Mouse (Mus musculus) forebrain, embryonic 15.5 days (tissue): ENCODE results near the gene Rusc1. TPM values are rescaled to one million over a fixed set of nuclear protein-coding genes. Genes with fewer than 3 reads are reported as not detected.

Experiments used
- ATAC-seq: fragments of 200-750 bp; cut with Nextera tagmentation; replicated peaks from 2 replicates; pipeline ENCODE4 v1.8.0; 2017; ENCODE audit warnings: mild to moderate bottlenecking, moderate TSS enrichment, moderate library complexity
- H3K27ac ChIP-seq: fragments of 300-500 bp; sonication (generic); replicated peaks from 2 replicates; pipeline ENCODE4 v1.5.1; 2015; ENCODE audit warnings: mild to moderate bottlenecking, inconsistent platforms
- H3K27me3 ChIP-seq: fragments of 300-500 bp; sonication (generic); 2 replicates; pipeline ENCODE4 v1.6.1; 2015; ENCODE audit warnings: inconsistent platforms
- H3K36me3 ChIP-seq: fragments of 300-500 bp; sonication (generic); 2 replicates; pipeline ENCODE4 v1.6.1; 2015; ENCODE audit warnings: mild to moderate bottlenecking, inconsistent platforms
- H3K4me1 ChIP-seq: fragments of 300-500 bp; sonication (generic); 2 replicates; pipeline ENCODE4 v1.6.1; 2015; ENCODE audit warnings: inconsistent platforms
- H3K4me2 ChIP-seq: fragments of 300-500 bp; sonication (generic); replicated peaks from 2 replicates; pipeline ENCODE4 v1.6.1; 2015; ENCODE audit warnings: mild to moderate bottlenecking, inconsistent platforms
- H3K4me3 ChIP-seq: fragments of 300-500 bp; sonication (generic); 2 replicates; pipeline ENCODE4 v1.5.1; 2015; ENCODE audit warnings: mild to moderate bottlenecking, inconsistent platforms
- H3K9ac ChIP-seq: fragments of 300-500 bp; sonication (generic); replicated peaks from 2 replicates; pipeline ENCODE4 v1.6.1; 2015; ENCODE audit warnings: mild to moderate bottlenecking, inconsistent platforms
- H3K9me3 ChIP-seq: fragments of 300-500 bp; sonication (generic); 2 replicates; pipeline ENCODE4 v1.6.1; 2016; ENCODE audit warnings: inconsistent platforms
- WGBS: fragments of 180-500 bp; shearing (Covaris S2); methylation state at CpG from one replicate; pipeline ENCODE4 v1.1.7; 2015; ENCODE audit warnings: mixed read lengths; 5-methylcytosine and 5-hydroxymethylcytosine counted together
- polyA plus RNA-seq: library from polyadenylated mRNA; unstranded; fragments of >200 nt; fragmentation: Nextera tagmentation; extraction: Ambion mirVana; gene quantifications from 2 replicates; pipeline ENCODE4 v1.2.1, GENCODE M21; 2015

Gene Rusc1
- polyA plus RNA-seq, 1 experiment from 2014 or later = 76.2 TPM

GRCm38 (mm10) chr3:89113058-89113457 is 19.9 kb upstream of the Rusc1 start:
- Histone ChIP-seq H3K27ac (no peak overlapping the region), H3K4me3 (no peak overlapping the region), H3K27me3 (no peaks in the 10 kb centered on the region), H3K4me2 (no peak overlapping the region), H3K9me3 (no peaks in the 10 kb centered on the region), H3K4me1 (no peaks in the 10 kb centered on the region), H3K9ac (no peak overlapping the region), H3K36me3 (no peaks in the 10 kb centered on the region)
- no peak for ATAC-seq
- WGBS = 88% methylated on average over 4 of the region's 4 CpGs

GRCm38 (mm10) chr3:89108146-89108545 is 15.0 kb upstream of the Rusc1 start:
- Histone ChIP-seq H3K9ac (no peak overlapping the region), H3K27me3 (no peaks in the 10 kb centered on the region), H3K4me2 (no peak overlapping the region), H3K4me3 (no peak overlapping the region), H3K27ac (no peak overlapping the region), H3K9me3 (no peaks in the 10 kb centered on the region), H3K4me1 (no peaks in the 10 kb centered on the region), H3K36me3 (no peaks in the 10 kb centered on the region)
- WGBS = 77% methylated on average over 1 of the region's 1 CpGs
- ATAC-seq = no peak

DNA sequence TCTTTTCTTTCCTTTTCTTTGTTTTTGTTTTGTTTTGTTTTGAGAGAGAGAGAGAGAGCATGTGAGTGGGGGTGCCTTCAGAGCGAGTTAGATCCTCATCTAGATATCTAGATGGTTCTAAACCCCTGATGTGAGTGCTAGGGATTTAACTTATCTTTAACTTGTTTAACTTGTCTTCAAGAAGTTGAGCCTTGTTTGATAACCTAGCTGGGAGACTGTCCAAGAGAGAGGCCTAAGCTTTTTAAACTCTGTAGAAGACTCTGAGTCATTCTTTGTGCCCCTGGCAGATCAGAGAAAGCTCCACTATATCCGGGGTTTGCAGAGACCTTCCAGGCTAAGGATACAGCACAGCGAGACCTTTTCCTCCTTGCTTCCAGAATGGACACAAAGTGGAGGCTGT is 14.4 kb upstream of the Rusc1 start:
- Histone ChIP-seq H3K9me3 (no peaks in the 10 kb centered on the region), H3K4me1 (peaks cover under 1% of the 10 kb centered on the region; the same call in 1 of the 2 replicates), H3K9ac (no peak overlapping the region), H3K27ac (no peak overlapping the region), H3K27me3 (no peaks in the 10 kb centered on the region), H3K4me2 (no peak overlapping the region), H3K4me3 (no peak overlapping the region), H3K36me3 (no peaks in the 10 kb centered on the region)
- no peak for ATAC-seq
- WGBS = 62% methylated on average over 3 of the region's 3 CpGs

GRCm38 (mm10) chr3:89106881-89107280 is 13.8 kb upstream of the Rusc1 start:
- H3K27me3 ChIP-seq = no peaks in the 10 kb centered on the region
- ATAC-seq = no peak
- no peak overlapping the region for H3K9ac ChIP-seq
- H3K4me2 ChIP-seq = no peak overlapping the region
- H3K27ac ChIP-seq = no peak overlapping the region
- peaks cover 5% of the 10 kb centered on the region for H3K4me1 ChIP-seq
- H3K9me3 ChIP-seq = no peaks in the 10 kb centered on the region
- no peak overlapping the region for H3K4me3 ChIP-seq
- no peaks in the 10 kb centered on the region for H3K36me3 ChIP-seq

DNA sequence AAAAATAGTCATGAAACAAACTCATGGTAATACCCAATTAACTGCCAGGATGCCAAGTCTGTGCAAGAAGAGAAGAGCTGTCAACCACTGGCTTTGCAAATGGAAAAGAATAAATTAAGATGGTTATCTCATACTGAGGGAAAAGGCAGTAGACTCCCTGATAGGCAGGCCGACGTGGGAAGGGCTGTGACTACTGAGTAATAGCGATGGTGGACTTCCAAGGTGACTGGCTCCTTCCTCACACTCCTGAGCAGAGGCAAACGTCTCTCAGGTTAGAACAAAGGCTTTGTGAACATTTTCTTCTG is 10.1 kb upstream of the Rusc1 start:
- Histone ChIP-seq H3K4me1 (peaks cover 30% of the 10 kb centered on the region), H3K27ac (no peak overlapping the region), H3K9me3 (no peaks in the 10 kb centered on the region), H3K36me3 (peaks cover 11% of the 10 kb centered on the region), H3K9ac (no peak overlapping the region), H3K27me3 (no peaks in the 10 kb centered on the region), H3K4me3 (no peak overlapping the region), H3K4me2 (no peak overlapping the region)
- 78% methylated on average over 4 of the region's 4 CpGs for WGBS
- no peak for ATAC-seq

- peaks cover 13% of the 10 kb centered on the region for H3K36me3 ChIP-seq
- H3K27me3 ChIP-seq = no peaks in the 10 kb centered on the region
- H3K9ac ChIP-seq = no peak overlapping the region
- H3K9me3 ChIP-seq = no peaks in the 10 kb centered on the region
- peak overlapping the region; percentile 79 for H3K4me3 ChIP-seq
- peak overlapping the region; percentile 80 for H3K4me2 ChIP-seq
- 67% methylated on average over 12 of the region's 12 CpGs for WGBS
- H3K27ac ChIP-seq = peak overlapping the region; percentile 87
- peaks cover 30% of the 10 kb centered on the region for H3K4me1 ChIP-seq
- ATAC-seq = no peak
Measured at GRCm38 (mm10) chr3:89102495-89103290, 9.6 kb upstream of the Rusc1 start.

GRCm38 (mm10) chr3:89101812-89102494 is 8.8 kb upstream of the Rusc1 start, which contains the start of gene Fdps:
Gene Fdps (minus strand): TSS chr3:89101959.
- H3K4me3 ChIP-seq = peak within 1 kb of the TSS; percentile 79
- peaks cover 30% of the 10 kb centered on the region for H3K4me1 ChIP-seq
- H3K36me3 ChIP-seq = peaks cover 20% of the 10 kb centered on the region

DNA sequence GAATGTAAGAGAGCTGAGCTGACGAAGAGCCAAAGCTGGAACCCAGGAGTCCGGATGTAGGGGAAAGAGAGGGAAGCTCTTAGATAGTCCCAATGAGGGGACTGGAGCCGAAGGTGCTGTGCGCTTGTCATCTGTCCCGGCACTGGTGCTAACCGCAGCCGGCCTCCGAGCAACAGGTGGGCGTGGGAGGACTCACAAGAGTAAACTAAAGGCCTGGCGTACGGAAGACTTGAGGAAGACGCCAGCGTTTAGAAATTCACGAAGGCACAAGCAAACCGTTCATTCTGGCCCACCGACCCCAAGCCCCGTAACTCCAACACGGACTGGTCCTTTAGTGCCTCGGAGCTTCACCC is 8.3 kb upstream of the Rusc1 start:
- H3K9me3 ChIP-seq = no peaks in the 10 kb centered on the region
- H3K9ac ChIP-seq = peak overlapping the region; percentile 63
- H3K4me1 ChIP-seq = peaks cover 30% of the 10 kb centered on the region
- peak overlapping the region; percentile 80 for H3K27ac ChIP-seq
- WGBS = under 1% methylated on average over 19 of the region's 19 CpGs
- ATAC-seq = no peak; the same call in 1 of the 2 replicates
- peak overlapping the region; percentile 79 for H3K4me3 ChIP-seq
- no peaks in the 10 kb centered on the region for H3K27me3 ChIP-seq
- peak overlapping the region; percentile 80 for H3K4me2 ChIP-seq
- peaks cover 25% of the 10 kb centered on the region for H3K36me3 ChIP-seq

More at GRCm38 (mm10) chr3:89101812-89102494, 8.8 kb upstream of the Rusc1 start, which contains the start of gene Fdps:
- Histone ChIP-seq H3K27me3 (no peaks in the 10 kb centered on the region), H3K4me2 (peak within 1 kb of the TSS; percentile 80), H3K9ac (peak within 1 kb of the TSS; percentile 63), H3K27ac (peak within 1 kb of the TSS; percentile 87), H3K9me3 (no peaks in the 10 kb centered on the region)
- ATAC-seq = peak; percentile 100
- under 1% methylated on average over 26 of the region's 26 CpGs for WGBS

DNA sequence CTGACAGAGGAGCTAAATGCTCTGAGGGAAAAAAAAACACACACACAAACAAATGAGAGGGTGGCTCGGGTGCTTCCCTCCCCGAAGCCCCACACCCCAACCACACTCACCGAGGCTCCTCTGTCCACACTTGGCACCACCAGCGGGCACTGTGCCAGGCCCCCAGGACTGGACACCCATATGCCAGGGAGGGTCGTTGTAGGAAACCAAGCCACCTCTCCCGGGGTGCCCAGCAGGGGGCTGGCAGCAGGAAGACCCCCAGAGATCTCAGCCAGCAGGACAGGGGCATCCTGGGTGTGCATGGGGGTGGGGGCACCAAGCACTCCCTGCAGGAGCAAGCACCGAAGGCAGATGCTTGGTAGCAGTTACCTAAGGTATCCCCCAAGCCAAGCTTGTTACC is 7.7 kb upstream of the Rusc1 start, which contains the start of gene Gm43738:
Gene Gm43738, minus strand, starts transcription at position 289 of the 400 bp plus-strand sequence.
- Histone ChIP-seq H3K9me3 (no peaks in the 10 kb centered on the region), H3K9ac (peak within 1 kb of the TSS; percentile 63), H3K4me3 (peak within 1 kb of the TSS; percentile 79), H3K36me3 (peaks cover 32% of the 10 kb centered on the region), H3K27me3 (no peaks in the 10 kb centered on the region), H3K27ac (peak within 1 kb of the TSS; percentile 87), H3K4me2 (peak within 1 kb of the TSS; percentile 80), H3K4me1 (peaks cover 30% of the 10 kb centered on the region)
- no peak for ATAC-seq
- WGBS = 25% methylated on average over 7 of the region's 7 CpGs

GRCm38 (mm10) chr3:89094021-89094420 is 910 bp upstream of the Rusc1 start:
- no peaks in the 10 kb centered on the region for H3K9me3 ChIP-seq
- H3K9ac ChIP-seq = no peak overlapping the region
- H3K27ac ChIP-seq = no peak overlapping the region
- H3K4me3 ChIP-seq = no peak overlapping the region
- peaks cover 28% of the 10 kb centered on the region for H3K4me1 ChIP-seq
- H3K4me2 ChIP-seq = no peak overlapping the region
- no peak for ATAC-seq
- H3K27me3 ChIP-seq = peaks cover 2% of the 10 kb centered on the region; the same call in 1 of the 2 replicates
- WGBS = 80% methylated on average over 10 of the region's 10 CpGs
- peaks cover 38% of the 10 kb centered on the region for H3K36me3 ChIP-seq

- Histone ChIP-seq H3K4me2 (peak overlapping the region; percentile 83), H3K27me3 (peaks cover 4% of the 10 kb centered on the region; the same call in 1 of the 2 replicates), H3K36me3 (peaks cover 42% of the 10 kb centered on the region), H3K4me1 (peaks cover 33% of the 10 kb centered on the region), H3K27ac (peak overlapping the region; percentile 83), H3K9ac (peak overlapping the region; percentile 76), H3K9me3 (no peaks in the 10 kb centered on the region), H3K4me3 (peak overlapping the region; percentile 81)
- ATAC-seq = peak; percentile 29
- 18% methylated on average over 11 of the region's 11 CpGs for WGBS
Measured at GRCm38 (mm10) chr3:89092509-89093090, 511 bp downstream of the Rusc1 start.
